Mouse (Mus musculus) layer of hippocampus, adult 18-20 months (tissue): ENCODE measurements at regions not wholly inside any gene's neighbourhood (a gene's known extent, or its start where the extent isn't known, plus 50 kb on each side); places are given as distances from the start of the nearest gene placed in this dataset.

ENCODE experiments used
- DNase-seq, 2 experiments: peaks; one replicate each; pipeline ENCODE4 v3.0.0; 2022; ENCODE audit warnings: low spot score in 2 of 2

DNA sequence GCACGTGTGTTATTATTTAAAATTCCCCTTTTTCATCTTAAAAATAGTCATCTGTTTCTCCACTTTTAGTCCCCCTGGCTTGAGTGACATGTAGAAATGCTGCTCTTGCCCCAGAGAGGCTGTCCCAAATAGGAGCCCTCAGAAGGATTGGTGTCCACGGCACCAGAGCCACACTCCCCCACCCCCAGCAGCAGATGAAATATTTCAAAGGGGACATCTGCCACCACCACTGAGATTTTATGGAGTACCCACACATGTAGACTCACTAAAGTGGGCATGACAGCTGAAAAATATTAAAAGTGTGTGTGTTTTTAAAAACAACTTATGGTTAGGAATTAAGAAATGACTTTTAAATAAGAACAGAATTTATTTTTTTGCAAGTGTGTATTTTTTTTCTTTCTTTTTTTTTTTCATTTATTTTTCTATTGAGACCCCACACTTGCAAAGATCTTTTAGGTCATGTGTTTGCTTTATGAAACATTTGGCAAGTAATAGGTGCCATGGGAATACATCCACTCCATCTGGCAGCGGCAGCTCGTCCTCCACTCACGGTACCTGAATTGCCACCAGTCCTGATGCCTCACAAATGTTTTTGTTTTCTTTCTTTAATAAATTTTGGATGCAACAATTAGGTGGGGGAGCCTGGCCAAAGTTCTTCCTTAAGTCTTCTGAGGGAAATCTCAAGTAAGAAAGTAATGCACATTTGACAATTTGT lies 533.2 kb upstream of the Zeb2 start:
- DNase-seq = peak; percentile 25 to 55

- no peak for DNase-seq
Measured at GRCm38 (mm10) chr2:45647846-45648245, 530.7 kb upstream of the Zeb2 start.

DNA sequence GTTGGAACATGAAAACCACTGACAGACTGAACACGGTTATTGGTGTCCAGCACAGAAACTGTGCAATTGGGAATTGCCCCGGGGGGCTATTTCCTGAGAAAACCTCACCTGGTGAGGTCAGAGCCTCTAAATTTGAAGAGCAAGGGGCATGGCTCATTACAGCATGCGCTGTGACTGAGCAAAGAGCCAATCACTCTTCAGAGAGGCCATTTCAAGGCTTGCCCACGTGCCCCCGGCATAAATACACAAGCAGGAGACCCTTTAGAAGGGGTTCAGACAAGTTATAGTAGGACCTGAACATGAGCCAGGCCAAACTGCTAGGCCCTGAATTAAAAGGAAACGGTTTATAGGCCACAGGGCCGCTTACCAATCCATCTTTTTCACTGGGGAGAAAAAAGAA lies 512.9 kb upstream of the Zeb2 start:
- no peak for DNase-seq

DNA sequence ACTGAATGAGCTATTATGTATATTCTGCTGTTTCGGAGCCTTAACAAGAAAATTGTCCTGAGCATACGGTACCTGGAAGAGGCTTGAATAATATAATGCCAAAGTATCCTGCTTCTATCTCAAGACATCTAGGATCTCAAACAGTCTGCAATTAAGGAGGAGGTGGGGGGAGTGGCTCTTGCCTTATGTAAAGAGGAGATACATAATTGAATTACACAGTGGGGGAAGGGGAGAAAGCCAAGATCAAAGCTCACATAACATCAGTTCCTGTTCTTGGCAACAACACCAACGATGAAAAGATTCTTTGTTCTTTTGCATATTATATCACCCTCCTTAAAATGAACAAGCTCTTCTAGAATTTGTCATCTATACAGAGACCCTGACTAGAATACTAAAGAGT lies 512.4 kb upstream of the Zeb2 start:
- DNase-seq = no peak

DNA sequence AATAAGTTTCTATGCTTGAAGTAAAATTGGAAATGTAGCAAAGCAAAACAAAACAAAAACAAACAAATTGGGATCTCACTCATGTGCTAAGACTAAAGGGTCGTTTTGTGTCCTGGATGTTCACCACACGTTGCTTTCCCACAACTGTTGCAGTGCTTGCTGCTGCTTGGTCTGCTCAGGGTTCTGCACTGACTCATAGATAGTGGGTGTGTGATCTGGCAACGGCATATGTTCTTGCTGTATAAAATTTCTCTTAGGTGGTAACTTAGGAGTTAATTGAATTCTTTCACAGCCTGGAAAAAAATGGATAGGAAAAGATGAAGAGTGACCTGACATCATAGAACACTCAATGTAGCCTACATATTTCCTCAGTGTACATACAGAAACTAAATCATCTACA lies 505.9 kb upstream of the Zeb2 start:
- DNase-seq = peak in 1 of 2 experiments; percentile 55

DNA sequence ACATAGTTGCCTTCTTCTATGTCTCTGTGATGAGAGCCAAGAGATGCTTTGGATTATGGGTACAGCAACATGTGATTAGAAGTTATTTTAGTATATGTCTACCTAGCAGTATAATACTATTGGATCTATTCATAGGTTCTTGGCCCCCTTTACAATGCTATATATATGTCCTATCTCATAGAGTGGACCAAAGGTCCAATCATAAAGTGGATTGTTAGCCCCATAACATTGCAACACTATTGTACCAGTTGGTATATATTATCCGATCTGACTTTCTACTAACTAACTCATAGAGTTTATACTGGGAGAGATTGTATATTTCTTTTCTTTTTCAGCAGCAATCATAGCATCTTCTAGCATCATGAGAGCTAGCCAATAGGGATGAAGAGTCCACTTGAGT lies 491.7 kb upstream of the Zeb2 start:
- no peak for DNase-seq

DNA sequence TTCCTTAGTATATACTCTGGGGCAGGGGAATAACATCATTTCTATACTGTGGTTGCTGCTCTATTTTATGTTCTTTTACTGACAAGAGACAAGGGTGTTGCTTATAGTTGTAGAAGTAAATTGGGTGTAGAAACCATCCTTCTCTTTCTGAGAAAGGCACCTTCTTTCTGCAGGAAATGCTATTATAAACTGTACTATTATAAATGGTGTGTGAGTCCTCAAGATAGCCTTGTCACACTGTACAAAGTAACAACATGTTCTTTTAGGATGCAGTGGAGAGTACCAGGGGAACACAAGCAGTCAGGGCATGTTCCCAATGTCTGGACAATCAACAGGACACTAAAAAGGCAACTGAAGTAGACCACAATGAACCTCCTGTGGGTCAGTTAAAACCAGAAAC lies 490.2 kb upstream of the Zeb2 start:
- no peak for DNase-seq

GRCm38 (mm10) chr2:45601332-45601900 lies 484.2 kb upstream of the Zeb2 start:
- no peak for DNase-seq

DNA sequence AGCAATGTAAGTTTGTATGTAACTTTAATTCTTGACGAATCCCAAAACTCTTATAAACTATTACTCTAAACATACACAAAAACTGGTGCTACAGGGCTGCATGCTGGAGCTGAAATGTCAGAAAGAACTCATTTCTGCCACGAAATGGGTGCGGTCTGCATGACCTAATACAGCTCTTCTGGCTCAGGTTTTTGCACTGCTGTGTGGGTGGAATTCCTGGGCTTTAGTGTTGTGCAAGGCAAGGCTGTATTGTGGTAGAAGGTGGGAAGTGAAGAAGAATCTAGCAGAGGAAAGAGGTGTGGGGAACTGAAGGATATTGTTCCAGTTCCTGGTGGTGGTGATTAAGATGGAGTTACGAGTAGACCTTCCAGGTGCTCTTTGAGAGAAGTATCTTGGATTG lies 476.6 kb upstream of the Zeb2 start:
- DNase-seq = no peak

DNA sequence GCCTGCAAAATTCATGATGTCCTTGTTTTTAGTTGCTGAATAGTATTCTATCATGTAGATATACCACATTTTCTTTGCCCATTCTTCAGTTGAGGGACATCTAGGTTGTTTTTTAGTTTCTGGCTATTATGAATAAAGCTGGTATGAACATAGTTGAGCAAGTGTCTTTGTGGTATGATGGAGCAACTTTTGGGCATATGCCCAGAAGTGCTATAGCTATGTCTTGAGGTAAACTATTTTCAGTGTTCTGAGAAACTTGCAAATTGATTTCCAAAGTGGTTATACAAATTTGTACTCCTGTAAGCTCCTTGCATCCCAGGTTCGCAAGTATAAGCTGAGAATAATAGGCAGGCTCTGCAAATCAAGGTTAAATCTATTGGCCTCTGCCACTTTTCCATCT lies 473.8 kb upstream of the Zeb2 start:
- DNase-seq = no peak

GRCm38 (mm10) chr2:45588248-45588647 lies 471.1 kb upstream of the Zeb2 start:
- DNase-seq = no peak

GRCm38 (mm10) chr2:45586588-45587200 lies 469.5 kb upstream of the Zeb2 start:
- peak in 1 of 2 experiments; percentile 11 for DNase-seq

- no peak for DNase-seq
Measured at GRCm38 (mm10) chr2:45581549-45581925, 464.3 kb upstream of the Zeb2 start.

DNA sequence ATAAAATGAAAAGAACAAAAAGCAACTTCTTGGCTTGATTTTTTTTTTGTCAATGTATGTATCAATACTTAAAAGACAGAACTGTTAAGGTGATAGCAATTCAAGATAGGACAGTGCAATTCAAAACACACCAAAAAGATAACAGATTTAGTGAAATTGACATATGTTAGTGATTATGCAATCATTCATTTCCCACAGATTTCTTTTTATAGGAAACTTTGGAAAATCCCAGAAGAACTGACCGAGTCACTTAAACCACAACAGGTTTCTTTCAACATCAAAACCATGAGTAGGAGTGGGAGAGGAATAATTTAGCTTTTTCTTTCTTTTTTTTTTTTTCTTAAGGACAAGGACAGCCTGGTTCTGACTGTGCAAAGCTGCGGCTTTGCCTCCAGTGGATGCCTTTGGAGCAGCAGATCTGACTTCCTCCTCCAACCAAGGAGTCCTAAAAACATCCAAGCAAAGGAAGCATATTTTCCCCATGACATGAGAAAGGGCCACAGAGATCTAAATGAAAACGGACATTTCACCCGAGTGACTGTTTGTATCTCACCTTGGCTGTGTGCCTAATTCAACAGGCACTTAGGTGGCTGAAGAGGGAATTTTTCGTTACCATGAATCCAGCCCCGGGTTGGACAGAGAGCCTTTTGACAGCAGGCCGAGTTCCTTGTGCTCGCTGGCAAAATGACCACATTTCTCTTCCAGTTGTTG lies 463.8 kb upstream of the Zeb2 start:
- DNase-seq = peak in 1 of 2 experiments; percentile 16

DNA sequence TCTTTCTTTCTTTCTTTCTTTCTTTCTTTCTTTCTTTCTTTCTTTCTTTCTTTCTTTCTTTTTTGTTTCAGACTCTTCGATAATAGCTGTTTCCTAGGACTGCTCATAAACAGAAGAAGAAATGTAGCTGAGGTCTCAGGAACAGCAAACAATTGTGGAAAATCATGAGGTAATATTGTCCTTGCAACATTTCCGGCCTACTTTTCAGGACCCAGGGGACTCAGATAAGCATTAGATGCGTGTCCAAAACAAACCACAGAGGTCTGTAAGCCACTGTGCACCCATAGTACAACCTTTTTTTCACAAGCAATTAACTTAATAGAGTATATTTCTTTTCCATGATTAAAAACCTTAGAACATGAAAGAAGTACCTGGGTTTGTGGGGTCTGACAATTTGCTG lies 455.7 kb upstream of the Zeb2 start:
- no peak for DNase-seq

DNA sequence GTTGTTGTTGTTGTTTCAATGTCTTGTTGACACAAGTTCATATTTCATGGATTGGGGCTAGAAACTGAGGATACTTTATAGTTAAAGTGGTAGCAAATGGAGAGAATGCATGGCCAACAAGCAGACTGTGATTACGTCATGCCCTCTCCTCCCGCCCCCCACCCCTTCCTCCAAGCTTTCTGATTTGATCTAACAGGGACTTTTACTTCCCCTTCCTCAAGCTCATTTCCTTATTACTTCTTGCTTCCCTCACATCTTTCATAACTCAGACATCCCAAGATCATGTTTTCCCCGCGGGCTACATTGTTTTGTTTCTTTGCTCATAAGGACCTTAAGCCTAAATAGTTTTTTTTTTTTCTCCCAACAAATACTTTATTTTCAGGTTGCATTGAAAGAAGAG lies 437.5 kb upstream of the Zeb2 start:
- no peak for DNase-seq

- DNase-seq = no peak
Measured at GRCm38 (mm10) chr2:45541394-45541793, 424.2 kb upstream of the Zeb2 start.

DNA sequence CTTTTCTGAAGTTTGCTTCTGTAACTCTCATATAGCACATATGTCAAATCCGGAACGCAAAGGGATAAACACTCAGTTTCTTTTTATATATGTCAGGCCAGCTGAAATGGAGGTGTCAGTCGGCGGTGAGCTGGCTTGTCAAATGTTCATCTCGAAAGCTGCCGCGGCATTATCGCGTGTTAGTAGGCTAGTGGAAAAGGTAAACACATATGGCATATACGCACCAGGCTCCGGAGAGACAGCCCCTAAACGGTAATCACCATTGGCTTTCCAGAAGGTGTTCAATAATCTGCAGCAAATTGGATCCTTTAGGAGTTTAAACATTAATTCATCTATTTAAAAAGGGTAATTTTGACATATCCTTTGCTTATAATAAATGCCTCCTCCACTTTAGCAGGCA lies 421.8 kb upstream of the Zeb2 start:
- peak; percentile 41 to 59 for DNase-seq

DNA sequence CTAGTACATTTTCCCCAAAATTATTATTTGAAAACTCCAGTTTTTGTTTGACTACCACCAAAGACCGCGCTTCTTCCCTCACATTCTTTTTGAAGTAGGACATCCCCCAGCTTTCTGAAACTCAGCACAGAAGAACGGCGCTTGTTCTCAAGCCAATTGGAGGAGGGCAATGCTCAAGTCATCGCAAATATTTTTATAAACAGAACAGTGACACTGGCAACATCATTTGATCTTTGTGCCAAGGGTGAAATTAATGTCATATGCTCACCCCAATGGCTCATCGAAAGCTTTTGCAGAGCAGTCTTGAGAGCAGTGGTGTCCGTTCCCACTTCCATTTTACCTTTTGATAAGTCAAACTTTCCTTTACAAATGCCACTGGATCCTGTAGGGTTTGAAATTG lies 420.5 kb upstream of the Zeb2 start:
- DNase-seq = no peak

DNA sequence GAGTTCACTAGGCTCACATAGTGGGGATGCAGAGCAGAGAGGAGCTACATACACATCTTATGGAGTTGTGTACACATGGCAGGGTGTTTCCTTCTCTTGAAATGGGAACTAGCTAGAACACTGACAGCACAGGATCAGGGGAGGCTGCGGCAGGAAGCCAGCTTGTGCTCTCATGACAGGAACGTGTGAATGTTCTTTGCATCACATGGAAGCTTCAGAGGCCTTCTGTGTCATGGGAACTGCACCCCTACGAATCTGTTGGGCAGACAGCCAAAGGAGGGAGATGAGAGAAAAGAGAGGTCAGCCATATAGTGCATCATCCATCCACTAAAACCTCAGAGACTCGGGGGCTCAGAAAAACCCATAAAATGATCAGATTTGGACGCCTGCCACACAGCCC lies 417.6 kb upstream of the Zeb2 start:
- no peak for DNase-seq

DNA sequence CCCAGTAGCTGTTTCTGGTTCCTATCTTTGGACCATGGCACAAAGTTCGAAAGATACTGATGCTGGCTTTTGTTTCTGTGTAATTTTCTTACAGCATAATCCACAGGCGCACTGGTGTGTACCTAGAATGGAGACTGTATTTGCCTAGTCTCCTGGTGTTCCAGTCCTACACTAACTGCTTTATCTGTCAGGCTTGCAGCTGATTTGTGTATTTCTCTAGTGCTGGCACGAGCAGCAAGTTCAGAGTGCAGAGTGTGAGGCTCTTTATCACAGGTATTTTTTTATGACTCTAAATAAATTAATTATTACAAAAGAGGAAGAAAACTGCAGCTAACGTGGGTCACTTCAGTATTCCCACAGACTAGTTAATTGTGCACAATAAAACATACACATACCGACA lies 405.1 kb upstream of the Zeb2 start:
- no peak for DNase-seq

- no peak for DNase-seq
Measured at GRCm38 (mm10) chr2:45519550-45520152, 402.5 kb upstream of the Zeb2 start.
